Mouse (Mus musculus) bone marrow, adult 2 months (tissue): ENCODE measurements around the gene B830017H08Rik. TPM values are rescaled to one million over a fixed set of nuclear protein-coding genes. Genes with fewer than 3 reads are reported as not detected.

Source experiments
- H3K27ac ChIP-seq: fragments of 200-500 bp; 2 replicates; pipeline ENCODE4 v1.5.1; 2012; ENCODE audit warnings: low read depth, mild to moderate bottlenecking, control low read depth, inconsistent platforms, low read length; ENCODE audit not compliant: control insufficient read depth, poor library complexity, insufficient read depth
- H3K4me1 ChIP-seq: fragments of 200-500 bp; 2 replicates; pipeline ENCODE4 v1.6.1; 2011; ENCODE audit warnings: low read length; ENCODE audit not compliant: control insufficient read depth, insufficient read depth
- H3K4me3 ChIP-seq: fragments of 200-500 bp; replicated peaks from 2 replicates; pipeline ENCODE3; 2011; ENCODE audit warnings: mild to moderate bottlenecking, low read depth, low read length, control low read depth; ENCODE audit not compliant: control insufficient read depth
- CTCF ChIP-seq: fragments of 200-500 bp; IDR thresholded peaks from 2 replicates; pipeline ENCODE4 v1.5.1; 2011; ENCODE audit warnings: low read length, control low read depth; ENCODE audit not compliant: control insufficient read depth, insufficient read depth
- POLR2A ChIP-seq: fragments of 200-500 bp; IDR thresholded peaks from 2 replicates; pipeline ENCODE4 v1.6.1; 2011; ENCODE audit warnings: low read depth, mild to moderate bottlenecking, control low read depth, low read length, borderline replicate concordance; ENCODE audit not compliant: control insufficient read depth
- WGBS: fragments of 180-500 bp; shearing (Covaris S2); methylation state at CpG from one replicate; pipeline ENCODE4 v1.1.7; 2018; 5-methylcytosine and 5-hydroxymethylcytosine counted together
- polyA plus RNA-seq: library from polyadenylated mRNA; stranded (reverse); fragments of >200 nt; gene quantifications from 2 replicates; pipeline ENCODE4 v1.2.4, GENCODE M21; 2011; ENCODE audit warnings: low replicate concordance; ENCODE audit not compliant: missing spikeins, insufficient read depth, insufficient read length

B830017H08Rik gene
- polyA plus RNA-seq, 1 experiment = not detected

GRCm38 (mm10) chr16:17875174-17875573, 42.3 kb downstream of the B830017H08Rik start:
- TF ChIP-seq CTCF = no peak
- Histone ChIP-seq H3K4me1 (no peaks in the 10 kb centered on the region; the same call in 1 of the 2 replicates), H3K27ac (no peak overlapping the region), H3K4me3 (no peak overlapping the region)
- 82% methylated on average over 4 of the region's 4 CpGs for WGBS

GRCm38 (mm10) chr16:17876096-17876495, 43.2 kb downstream of the B830017H08Rik start:
- 84% methylated on average over 1 of the region's 1 CpGs for WGBS
- TF ChIP-seq POLR2A = no peak
- TF ChIP-seq CTCF = no peak
- no peak overlapping the region for H3K27ac ChIP-seq
- H3K4me3 ChIP-seq = no peak overlapping the region
- H3K4me1 ChIP-seq = no peaks in the 10 kb centered on the region; the same call in 1 of the 2 replicates

- TF ChIP-seq POLR2A = no peak
- TF ChIP-seq CTCF = no peak
- H3K4me1 ChIP-seq = no peaks in the 10 kb centered on the region; the same call in 1 of the 2 replicates
- no peak overlapping the region for H3K4me3 ChIP-seq
- no peak overlapping the region for H3K27ac ChIP-seq
- 89% methylated on average over 4 of the region's 4 CpGs for WGBS
Observed at GRCm38 (mm10) chr16:17879571-17879970, 46.6 kb downstream of the B830017H08Rik start.

GRCm38 (mm10) chr16:17882196-17882595, 49.3 kb downstream of the B830017H08Rik start:
- Histone ChIP-seq H3K27ac (no peak overlapping the region), H3K4me1 (no peaks in the 10 kb centered on the region; the same call in 1 of the 2 replicates), H3K4me3 (no peak overlapping the region)
- TF ChIP-seq POLR2A (no peak), CTCF (no peak)

- no peak for TF ChIP-seq POLR2A
- no peak for TF ChIP-seq CTCF
- 81% methylated on average over 6 of the region's 6 CpGs for WGBS
- Histone ChIP-seq H3K4me1 (no peaks in the 10 kb centered on the region; the same call in 1 of the 2 replicates), H3K4me3 (no peak overlapping the region), H3K27ac (no peak overlapping the region)
Observed at GRCm38 (mm10) chr16:17884116-17884515, 51.2 kb downstream of the B830017H08Rik start.

Other genes with a start within 250 kb of the B830017H08Rik start
- 4.5 and 4.6 TPM in 2 replicates for gene Slc7a4, start 249.9 kb upstream of the B830017H08Rik start, polyA plus RNA-seq
- gene Smpd4, start 213.8 kb upstream of the B830017H08Rik start, polyA plus RNA-seq = 17.1 and 24.9 TPM in 2 replicates
- gene Ccdc74a, start 186.7 kb upstream of the B830017H08Rik start, polyA plus RNA-seq = 2.4 and 9.9 TPM in 2 replicates
- 22.5 and 38.0 TPM in 2 replicates for gene Med15, start 100.2 kb upstream of the B830017H08Rik start, polyA plus RNA-seq
- gene Klhl22, start 73.5 kb upstream of the B830017H08Rik start, polyA plus RNA-seq = 5.7 and 7.8 TPM in 2 replicates
- gene Scarf2, start 35.8 kb upstream of the B830017H08Rik start, polyA plus RNA-seq = 2.5 and 5.7 TPM in 2 replicates
- 7.3 and 23.5 TPM in 2 replicates for gene Car15, start 5.2 kb downstream of the B830017H08Rik start, polyA plus RNA-seq
- gene Gm20518, start 58.5 kb downstream of the B830017H08Rik start, polyA plus RNA-seq = 0.66 and 2.2 TPM in 2 replicates
- gene Tssk1, start 61.1 kb downstream of the B830017H08Rik start, polyA plus RNA-seq = not detected in 2 replicates
- 7.7 and 22.4 TPM in 2 replicates for gene Dgcr2, start 65.4 kb downstream of the B830017H08Rik start, polyA plus RNA-seq
- gene Tssk2, start 65.5 kb downstream of the B830017H08Rik start, polyA plus RNA-seq = not detected in 2 replicates
- gene Ess2, start 78.2 kb downstream of the B830017H08Rik start, polyA plus RNA-seq = 14.2 and 19.2 TPM in 2 replicates
- not detected in 2 replicates for gene Gsc2, start 81.9 kb downstream of the B830017H08Rik start, polyA plus RNA-seq
- 15.2 and 19.9 TPM in 2 replicates for gene Slc25a1, start 95.1 kb downstream of the B830017H08Rik start, polyA plus RNA-seq
- 3.1 TPM in 1 of 2 replicates, not detected in the other for gene Vpreb2, start 147.3 kb downstream of the B830017H08Rik start, polyA plus RNA-seq
- gene Dgcr6, start 219.7 kb downstream of the B830017H08Rik start, polyA plus RNA-seq = 39.7 and 71.5 TPM in 2 replicates